Comparison of ENCODE assay signal across 22 mouse cellular contexts in genomic region chr1:174908232-174908631, GRCm38 (mm10). TPM values are rescaled to one million over a fixed set of nuclear protein-coding genes. Genes with fewer than 3 reads are reported as not detected.
"Had no signal": no experiment of that assay in that cellular context is flagged by ENCODE, and none has a peak within 500 bp of the region (broad histone marks: within the 10 kb centered on the region; RNA-seq: fewer than 3 reads in every experiment).

No protein-coding gene starts in this region.

- H3K4me1 ChIP-seq: intestine, embryonic 15.5 days; kidney, embryonic 15.5 days; limb, embryonic 10.5 days; limb, embryonic 13.5 days; liver, embryonic 13.5 days; midbrain, embryonic 12.5 days; midbrain, embryonic 15.5 days; neural tube, embryonic 12.5 days; neural tube, embryonic 15.5 days had no signal

- H3K27me3 ChIP-seq: intestine, embryonic 15.5 days; kidney, embryonic 15.5 days; limb, embryonic 13.5 days; liver, embryonic 13.5 days; midbrain, embryonic 12.5 days; midbrain, embryonic 15.5 days; neural tube, embryonic 12.5 days; neural tube, embryonic 15.5 days had no signal

- H3K9ac ChIP-seq: hindbrain, embryonic 14.5 days; intestine, embryonic 15.5 days; kidney, embryonic 15.5 days; limb, embryonic 13.5 days; liver, embryonic 13.5 days; midbrain, embryonic 12.5 days; midbrain, embryonic 15.5 days; neural tube, embryonic 12.5 days; neural tube, embryonic 15.5 days had no signal

- H3K4me2 ChIP-seq: hindbrain, embryonic 14.5 days; intestine, embryonic 15.5 days; kidney, embryonic 15.5 days; limb, embryonic 13.5 days; liver, embryonic 13.5 days; midbrain, embryonic 12.5 days; midbrain, embryonic 15.5 days; neural tube, embryonic 12.5 days; neural tube, embryonic 15.5 days had no signal

- H3K4me3 ChIP-seq: intestine, embryonic 15.5 days; kidney, embryonic 15.5 days; limb, embryonic 10.5 days; limb, embryonic 13.5 days; liver, embryonic 13.5 days; midbrain, embryonic 12.5 days; midbrain, embryonic 15.5 days; neural tube, embryonic 12.5 days; neural tube, embryonic 15.5 days had no signal

- ATAC-seq: intestine, embryonic 15.5 days; midbrain, embryonic 15.5 days had no signal

- H3K9me3 ChIP-seq: intestine, embryonic 15.5 days; kidney, embryonic 15.5 days; limb, embryonic 10.5 days; limb, embryonic 13.5 days; liver, embryonic 13.5 days; midbrain, embryonic 12.5 days; midbrain, embryonic 15.5 days; neural tube, embryonic 12.5 days; neural tube, embryonic 15.5 days had no signal

- H3K36me3 ChIP-seq: intestine, embryonic 15.5 days; kidney, embryonic 15.5 days; limb, embryonic 10.5 days; limb, embryonic 13.5 days; liver, embryonic 13.5 days; midbrain, embryonic 12.5 days; midbrain, embryonic 15.5 days; neural tube, embryonic 12.5 days; neural tube, embryonic 15.5 days had no signal

- DNase-seq: kidney, adult 11 months; kidney, adult 8-10 months; kidney, postnatal 10 days; kidney, postnatal 36 days; liver, embryonic 13.5 days; right cerebral cortex, adult 18-20 months; right cerebral cortex, postnatal 14 days; right cerebral cortex, postnatal 4 days; thymus, adult 2 months; thymus, postnatal 14 days had no signal

- H3K27ac ChIP-seq: hindbrain, embryonic 14.5 days; intestine, embryonic 15.5 days; kidney, embryonic 15.5 days; limb, embryonic 10.5 days; limb, embryonic 13.5 days; liver, embryonic 13.5 days; macrophage; midbrain, embryonic 12.5 days; midbrain, embryonic 15.5 days; neural tube, embryonic 12.5 days; neural tube, embryonic 15.5 days; stomach, postnatal 0 days had no signal

RNA-seq across cellular contexts. Expression of gene Grem2, which starts 13.4 kb away (rescaled TPM):
- total RNA-seq: megakaryocyte, adult 5-6 weeks had no signal
- polyA plus RNA-seq: macrophage had no signal
